Mouse (Mus musculus) erythroblast, adult 5-6 weeks (primary cell): ENCODE results near the gene Psen1. TPM values are rescaled to one million over a fixed set of nuclear protein-coding genes. Genes with fewer than 3 reads are reported as not detected.

ENCODE experiments used
- ATAC-seq: replicated peaks from 2 replicates; pipeline ENCODE4 v1.8.0; 2016; ENCODE audit warnings: moderate number of reproducible peaks, mild to moderate bottlenecking, moderate TSS enrichment, inconsistent platforms; ENCODE audit not compliant: poor library complexity, low FRiP score, severe bottlenecking
- total RNA-seq, 2 experiments: library from RNA; stranded (forward) in 1 of 2; stranded (reverse) in 1 of 2; fragments of 150-400 nt in 1 of 2; fragments of 200-764, 138-1000 nt in 1 of 2; gene quantifications; 2 replicates each; pipeline versions ENCODE4 v1.2.3 to v1.2.4; 2015 to 2017; ENCODE audit warnings: low replicate concordance in 2 of 2

Psen1 gene
- total RNA-seq (2015; ENCODE audit: low replicate concordance) (26.7 and 42.2 TPM in 2 replicates), total RNA-seq (2017; ENCODE audit: low replicate concordance) (22.0 and 24.4 TPM in 2 replicates)

- peak; percentile 97 for ATAC-seq
These were observed at the start of gene Psen1 for GRCm38 (mm10) chr12:83687934-83688315. TSS of gene Psen1 (plus strand) at chr12:83688152.

- ATAC-seq: no peak
These were observed 46.7 kb upstream of the Psen1 start for GRCm38 (mm10) chr12:83641233-83641632.

- ATAC-seq: no peak
These were observed 44.8 kb upstream of the Psen1 start for GRCm38 (mm10) chr12:83643116-83643515.

- no peak for ATAC-seq
These were observed 37.6 kb upstream of the Psen1 start for GRCm38 (mm10) chr12:83650346-83650745.

- no peak for ATAC-seq
These were observed 36.5 kb upstream of the Psen1 start for GRCm38 (mm10) chr12:83651414-83651813.

- no peak for ATAC-seq
These were observed 2.5 kb upstream of the Psen1 start for GRCm38 (mm10) chr12:83685466-83685865.

GRCm38 (mm10) chr12:83686575-83687350, 1.2 kb upstream of the Psen1 start:
- no peak for ATAC-seq

GRCm38 (mm10) chr12:83688316-83689086, 549 bp downstream of the Psen1 start:
- peak; percentile 71 for ATAC-seq

- ATAC-seq: peak; percentile 22
These were observed 1.1 kb downstream of the Psen1 start for GRCm38 (mm10) chr12:83689087-83689432.

- no peak for ATAC-seq
These were observed 6.1 kb downstream of the Psen1 start for GRCm38 (mm10) chr12:83694011-83694410.

GRCm38 (mm10) chr12:83694669-83695068, 6.7 kb downstream of the Psen1 start:
- ATAC-seq: no peak

GRCm38 (mm10) chr12:83698637-83699036, 10.7 kb downstream of the Psen1 start:
- no peak for ATAC-seq

GRCm38 (mm10) chr12:83701608-83702007, 13.7 kb downstream of the Psen1 start:
- ATAC-seq: 0 out of 2 replicates have a peak, but pooled peaks have one; percentile 29

GRCm38 (mm10) chr12:83702796-83703195, 14.8 kb downstream of the Psen1 start:
- no peak for ATAC-seq

GRCm38 (mm10) chr12:83706951-83707350, 19.0 kb downstream of the Psen1 start:
- ATAC-seq: no peak

GRCm38 (mm10) chr12:83708160-83709092, 20.5 kb downstream of the Psen1 start:
- ATAC-seq: no peak

- ATAC-seq: no peak
These were observed 22.0 kb downstream of the Psen1 start for GRCm38 (mm10) chr12:83709934-83710333.

- ATAC-seq: no peak
These were observed 25.8 kb downstream of the Psen1 start for GRCm38 (mm10) chr12:83713749-83714148.

GRCm38 (mm10) chr12:83716416-83717184, 28.6 kb downstream of the Psen1 start:
- ATAC-seq: no peak
